Mouse (Mus musculus) liver, embryonic 14.5 days (tissue): ENCODE data around the gene Fzd4. TPM values are rescaled to one million over a fixed set of nuclear protein-coding genes. Genes with fewer than 3 reads are reported as not detected.

Experiments
- ATAC-seq: fragments of 200-750 bp; cut with Nextera tagmentation; 2 replicates; pipeline ENCODE4 v1.8.0; 2017; ENCODE audit warnings: moderate number of reproducible peaks, mild to moderate bottlenecking, moderate library complexity; ENCODE audit not compliant: insufficient read depth
- DNase-seq, 3 experiments: peaks; one replicate each; pipeline ENCODE4 v3.0.0-alpha.2; 2012 to 2013; ENCODE audit warnings: low read depth in 3 of 3, low spot score in 3 of 3
- H3K27ac ChIP-seq: fragments of 300-500 bp; sonication (generic); 2 replicates; pipeline ENCODE4 v1.5.1; 2014; ENCODE audit warnings: moderate library complexity, mild to moderate bottlenecking, control low read depth, inconsistent platforms
- H3K27me3 ChIP-seq: fragments of 300-500 bp; sonication (generic); 2 replicates; pipeline ENCODE4 v1.6.1; 2014; ENCODE audit warnings: mild to moderate bottlenecking, low read length, moderate library complexity; ENCODE audit not compliant: control insufficient read depth, insufficient read depth
- H3K36me3 ChIP-seq: fragments of 300-500 bp; sonication (generic); replicated peaks from 2 replicates; pipeline ENCODE4 v1.6.1; 2014; ENCODE audit warnings: low read depth; ENCODE audit not compliant: control insufficient read depth, insufficient read depth
- H3K4me1 ChIP-seq, 2 experiments: fragments of 200-500 bp in 1 of 2; fragments of 300-500 bp in 1 of 2; sonication (generic) in 1 of 2; replicated peaks; 2 replicates each; pipeline ENCODE4 v1.6.1; 2012 to 2014; ENCODE audit warnings: antibody characterized with exemption in 1 of 2, inconsistent platforms in 1 of 2, low read length in 1 of 2; ENCODE audit not compliant: control insufficient read depth in 2 of 2, insufficient read depth in 2 of 2
- H3K4me2 ChIP-seq: fragments of 300-500 bp; sonication (generic); 2 replicates; pipeline ENCODE4 v1.6.1; 2014; ENCODE audit warnings: low read depth, mild to moderate bottlenecking, control low read depth, moderate library complexity
- H3K4me3 ChIP-seq, 2 experiments: fragments of 200-500 bp in 1 of 2; fragments of 300-500 bp in 1 of 2; sonication (generic) in 1 of 2; 2 replicates each; pipeline ENCODE4 v1.5.1; 2012 to 2014; ENCODE audit warnings: low read depth in 2 of 2, low read length in 2 of 2, mild to moderate bottlenecking in 2 of 2, control low read depth in 1 of 2, inconsistent platforms in 1 of 2, moderate library complexity in 1 of 2; ENCODE audit not compliant: insufficient read depth in 1 of 2
- H3K9ac ChIP-seq: fragments of 300-500 bp; sonication (generic); replicated peaks from 2 replicates; pipeline ENCODE4 v1.6.1; 2014; ENCODE audit warnings: mild to moderate bottlenecking, control low read depth, moderate library complexity
- H3K9me3 ChIP-seq: fragments of 300-500 bp; sonication (generic); 2 replicates; pipeline ENCODE4 v1.6.1; 2016; ENCODE audit warnings: low read length, mixed read lengths; ENCODE audit not compliant: control insufficient read depth
- CTCF ChIP-seq: IDR thresholded peaks from 2 replicates; pipeline ENCODE4 v1.5.1; 2016; ENCODE audit warnings: antibody characterized with exemption, low read depth, control low read depth
- EP300 ChIP-seq: IDR thresholded peaks from 2 replicates; pipeline ENCODE4 v1.6.1; 2016; ENCODE audit warnings: antibody characterized with exemption, low read depth
- WGBS: fragments of 180-500 bp; shearing (Covaris S2); extraction: QIAGEN DNeasy Blood & Tissue Kit; methylation state at CpG from one replicate; pipeline ENCODE4 v1.1.7; 2014; ENCODE audit not compliant: insufficient replicate concordance; 5-methylcytosine and 5-hydroxymethylcytosine counted together
- polyA plus RNA-seq, 2 experiments: library from polyadenylated mRNA; depleted of rRNA in 1 of 2; stranded (reverse) in 1 of 2; unstranded in 1 of 2; fragments of >200 nt; fragmentation: Nextera tagmentation in 1 of 2; extraction: Ambion mirVana in 1 of 2; gene quantifications; 2 replicates each; pipeline versions ENCODE4 v1.2.1 to v1.2.3; 2012 to 2014

The Fzd4 gene
- polyA plus RNA-seq, 2 experiments, result 2.0 TPM

GRCm38 (mm10) chr7:89403053-89403972 lies 842 bp upstream of the Fzd4 start:
- TF ChIP-seq CTCF (no peak), EP300 (no peak)
- Histone ChIP-seq H3K4me1 (peaks cover 0 to 3% of the 10 kb centered on the region in 2 experiments; a peak in 1 of 4 replicates), H3K4me2 (peak overlapping the region; percentile 84), H3K9ac (peak overlapping the region; percentile 23; the same call in 1 of the 2 replicates), H3K36me3 (no peaks in the 10 kb centered on the region), H3K9me3 (no peaks in the 10 kb centered on the region), H3K27me3 (peaks cover 33% of the 10 kb centered on the region), H3K4me3 (peak overlapping the region; percentile 61 to 64), H3K27ac (no peak overlapping the region; the same call in 1 of the 2 replicates)
- DNase-seq, result peak; percentile 26 to 37 (median 35)
- WGBS, result 6% methylated on average over 52 of the region's 52 CpGs
- peak; percentile 75 for ATAC-seq

DNA sequence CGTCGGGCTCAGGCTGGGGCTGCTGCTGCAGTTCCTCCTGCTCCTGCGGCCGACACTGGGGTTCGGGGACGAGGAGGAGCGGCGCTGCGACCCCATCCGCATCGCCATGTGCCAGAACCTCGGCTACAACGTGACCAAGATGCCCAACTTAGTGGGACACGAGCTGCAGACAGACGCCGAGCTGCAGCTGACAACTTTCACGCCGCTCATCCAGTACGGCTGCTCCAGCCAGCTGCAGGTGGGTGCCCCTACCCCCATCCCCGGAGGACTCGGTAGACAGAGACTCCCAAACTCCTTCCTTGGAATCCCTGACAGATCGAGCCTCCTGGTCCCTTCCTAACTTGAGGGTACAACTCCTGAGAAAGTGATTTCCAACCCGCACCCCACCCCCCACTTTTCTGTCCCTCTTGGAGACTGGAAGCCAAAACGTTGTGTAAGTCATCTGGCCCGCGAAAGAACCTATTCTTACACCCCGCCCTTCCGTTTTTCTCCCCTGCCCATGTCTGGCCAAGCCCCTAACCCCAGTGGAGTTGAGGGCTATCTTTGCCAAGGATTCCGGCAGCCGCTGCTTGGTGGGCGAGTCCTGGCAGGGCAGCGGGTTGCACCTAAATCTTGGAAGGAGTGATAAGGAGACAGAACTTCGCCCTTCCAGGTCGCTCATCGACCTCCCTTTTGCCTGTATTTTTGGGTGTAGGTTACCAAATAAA lies 732 bp downstream of the Fzd4 start:
- no peak for ATAC-seq
- DNase-seq, result no peak
- under 1% methylated on average over 35 of the region's 35 CpGs for WGBS

GRCm38 (mm10) chr7:89406011-89406410 lies 1.9 kb downstream of the Fzd4 start:
- Histone ChIP-seq H3K27ac (no peak overlapping the region), H3K4me3 (peak overlapping the region in 1 of 2 experiments; percentile 9; a peak in 1 of 4 replicates), H3K4me2 (peak overlapping the region; percentile 34), H3K9me3 (no peaks in the 10 kb centered on the region), H3K27me3 (peaks cover 33% of the 10 kb centered on the region), H3K9ac (no peak overlapping the region), H3K36me3 (no peaks in the 10 kb centered on the region), H3K4me1 (peaks cover 0 to 3% of the 10 kb centered on the region in 2 experiments; a peak in 1 of 4 replicates)
- 47% methylated on average over 1 of the region's 1 CpGs for WGBS
- ATAC-seq, result no peak
- DNase-seq, result no peak
- TF ChIP-seq CTCF, result no peak
- no peak for TF ChIP-seq EP300

More for the DNA sequence above, 732 bp downstream of the Fzd4 start:
- H3K27ac ChIP-seq, result no peak overlapping the region
- peak overlapping the region; percentile 44 to 61 for H3K4me3 ChIP-seq
- no peaks in the 10 kb centered on the region for H3K9me3 ChIP-seq
- H3K4me2 ChIP-seq, result peak overlapping the region; percentile 84
- H3K9ac ChIP-seq, result peak overlapping the region; percentile 46
- H3K4me1 ChIP-seq, result peaks cover 0 to 3% of the 10 kb centered on the region in 2 experiments; a peak in 1 of 4 replicates
- peaks cover 33% of the 10 kb centered on the region for H3K27me3 ChIP-seq
- TF ChIP-seq CTCF, result no peak
- no peak for TF ChIP-seq EP300
- H3K36me3 ChIP-seq, result no peaks in the 10 kb centered on the region

- H3K9ac ChIP-seq, result no peak overlapping the region
- H3K4me2 ChIP-seq, result no peak overlapping the region
- no peaks in the 10 kb centered on the region for H3K9me3 ChIP-seq
- H3K4me3 ChIP-seq, result no peak overlapping the region
- no peak for ATAC-seq
- WGBS, result 75% methylated on average over 24 of the region's 24 CpGs
- H3K36me3 ChIP-seq, result no peaks in the 10 kb centered on the region
- peaks cover 0 to 8% of the 10 kb centered on the region in 2 experiments; a peak in 2 of 4 replicates for H3K4me1 ChIP-seq
- TF ChIP-seq CTCF, result no peak
- no peak for TF ChIP-seq EP300
- H3K27me3 ChIP-seq, result peaks cover 33% of the 10 kb centered on the region
- DNase-seq, result no peak
- H3K27ac ChIP-seq, result no peak overlapping the region
Observed at GRCm38 (mm10) chr7:89407006-89407940, 3.1 kb downstream of the Fzd4 start.
